Mouse (Mus musculus) liver, postnatal 0 days (tissue): ENCODE results near the gene Kdm1a. TPM values are rescaled to one million over a fixed set of nuclear protein-coding genes. Genes with fewer than 3 reads are reported as not detected.

Experiments used
- ATAC-seq: fragments of 200-750 bp; cut with Nextera tagmentation; 2 replicates; pipeline ENCODE4 v1.8.0; 2017; ENCODE audit warnings: mild to moderate bottlenecking, moderate library complexity
- DNase-seq: peaks from one replicate; pipeline ENCODE4 v3.0.0-alpha.2; 2016
- H3K27ac ChIP-seq: fragments of 300-500 bp; sonication (generic); 2 replicates; pipeline ENCODE4 v1.5.1; 2014; ENCODE audit warnings: antibody characterized with exemption, moderate library complexity, mild to moderate bottlenecking, low read depth
- H3K27me3 ChIP-seq: fragments of 300-500 bp; sonication (generic); 2 replicates; pipeline ENCODE4 v1.6.1; 2014; ENCODE audit warnings: low read length, control low read depth, mixed read lengths; ENCODE audit not compliant: insufficient read depth
- H3K36me3 ChIP-seq: fragments of 300-500 bp; sonication (generic); replicated peaks from 2 replicates; pipeline ENCODE4 v1.6.1; 2014; ENCODE audit warnings: mild to moderate bottlenecking, control low read depth, low read length, moderate library complexity, mixed read lengths; ENCODE audit not compliant: insufficient read depth
- H3K4me1 ChIP-seq: fragments of 300-500 bp; sonication (generic); 2 replicates; pipeline ENCODE4 v1.6.1; 2014; ENCODE audit warnings: antibody characterized with exemption, mild to moderate bottlenecking, control low read depth; ENCODE audit not compliant: insufficient read depth
- H3K4me2 ChIP-seq: fragments of 300-500 bp; sonication (generic); 2 replicates; pipeline ENCODE4 v1.6.1; 2014; ENCODE audit warnings: low read depth, mild to moderate bottlenecking, low read length, moderate library complexity, mixed read lengths
- H3K4me3 ChIP-seq: fragments of 300-500 bp; sonication (generic); 2 replicates; pipeline ENCODE4 v1.5.1; 2014; ENCODE audit warnings: low read depth, low read length
- H3K9ac ChIP-seq: fragments of 300-500 bp; sonication (generic); replicated peaks from 2 replicates; pipeline ENCODE4 v1.6.1; 2014; ENCODE audit warnings: mild to moderate bottlenecking, moderate library complexity
- H3K9me3 ChIP-seq: fragments of 300-500 bp; sonication (generic); 2 replicates; pipeline ENCODE4 v1.6.1; 2016; ENCODE audit warnings: mild to moderate bottlenecking, control low read depth, low read length, mixed read lengths
- CTCF ChIP-seq: sonication (generic); IDR thresholded peaks from 2 replicates; pipeline ENCODE4 v1.5.1; 2016; ENCODE audit warnings: antibody characterized with exemption, low read depth
- EP300 ChIP-seq: IDR thresholded peaks from 2 replicates; pipeline ENCODE4 v1.6.1; 2016; ENCODE audit warnings: antibody characterized with exemption, low read depth, mild to moderate bottlenecking
- WGBS: fragments of 180-500 bp; shearing (Covaris S2); extraction: QIAGEN DNeasy Blood & Tissue Kit; methylation state at CpG from one replicate; pipeline ENCODE4 v1.1.7; 2014; ENCODE audit not compliant: insufficient replicate concordance; 5-methylcytosine and 5-hydroxymethylcytosine counted together
- polyA plus RNA-seq: library from polyadenylated mRNA; unstranded; fragments of >200 nt; fragmentation: Nextera tagmentation; extraction: Ambion mirVana; gene quantifications from 2 replicates; pipeline ENCODE4 v1.2.1, GENCODE M21; 2015

Gene Kdm1a
- polyA plus RNA-seq, 1 experiment from 2014 or later: 6.8 TPM

DNA sequence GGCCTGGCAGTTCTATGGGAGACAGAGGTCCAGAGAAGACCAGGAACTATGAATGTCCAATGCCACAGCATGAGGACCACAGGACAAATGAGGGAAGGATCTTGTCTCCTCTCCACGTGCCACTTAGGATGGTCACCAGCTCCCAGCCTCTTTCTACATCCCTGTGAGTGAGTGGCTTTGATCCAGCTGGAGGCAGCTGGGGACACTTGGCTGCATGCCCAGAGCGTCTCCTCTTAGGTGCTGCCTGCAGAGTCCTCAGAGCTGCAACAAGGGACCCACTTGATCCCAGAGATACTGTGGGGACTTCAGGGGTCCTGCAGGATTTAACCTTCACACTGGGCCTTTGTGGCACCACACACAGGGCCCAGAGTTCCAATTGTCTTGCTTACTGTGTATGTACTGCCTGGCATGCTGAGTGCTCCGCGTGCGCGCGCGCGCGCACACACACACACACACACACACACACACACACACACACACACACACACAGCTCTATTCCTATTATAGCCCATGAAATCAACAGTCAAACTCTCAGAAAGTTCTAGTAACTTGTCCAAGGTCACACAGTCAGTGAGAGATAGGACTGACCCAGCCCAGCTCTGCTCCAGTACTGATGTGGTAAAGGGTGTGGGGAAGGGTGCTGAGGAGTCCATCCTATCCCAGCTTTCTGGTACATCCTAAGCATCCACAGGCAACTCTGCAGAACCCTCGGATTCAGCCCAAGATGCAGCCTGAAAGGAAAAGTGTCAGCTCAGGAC lies 28.9 kb upstream of the Kdm1a start:
- no peaks in the 10 kb centered on the region for H3K36me3 ChIP-seq
- ATAC-seq (no peak), DNase-seq (peak; percentile 55)
- H3K9ac ChIP-seq: no peak overlapping the region
- H3K9me3 ChIP-seq: no peaks in the 10 kb centered on the region
- peaks cover under 1% of the 10 kb centered on the region for H3K27me3 ChIP-seq
- no peaks in the 10 kb centered on the region for H3K4me1 ChIP-seq
- H3K4me2 ChIP-seq: no peak overlapping the region
- TF ChIP-seq EP300 (no peak), CTCF (no peak)
- no peak overlapping the region for H3K27ac ChIP-seq
- no peak overlapping the region for H3K4me3 ChIP-seq
- WGBS: 81% methylated on average over 11 of the region's 11 CpGs

DNA sequence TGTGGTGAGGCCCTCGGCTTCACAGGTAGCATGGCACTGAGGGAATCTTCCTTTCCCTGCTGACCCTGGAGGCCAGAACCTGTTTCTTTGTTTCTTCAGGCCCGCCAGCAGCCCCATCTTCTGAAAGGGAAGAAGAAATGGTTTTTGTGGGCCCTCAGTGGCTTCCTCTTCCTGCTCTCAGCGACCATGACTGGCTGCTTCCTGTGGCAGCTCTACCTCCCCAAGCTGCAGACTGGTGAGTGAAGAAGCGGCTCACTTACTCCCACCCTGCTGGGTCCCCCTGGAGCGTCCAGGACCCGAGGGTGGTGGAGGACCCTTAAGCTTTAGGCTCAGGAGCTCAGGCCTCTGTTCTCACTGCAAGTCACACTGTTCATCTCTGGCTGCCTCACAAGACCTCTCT lies 24.1 kb upstream of the Kdm1a start:
- no peak for ATAC-seq
- Histone ChIP-seq H3K4me3 (no peak overlapping the region), H3K9ac (no peak overlapping the region), H3K27ac (no peak overlapping the region), H3K4me2 (no peak overlapping the region), H3K9me3 (no peaks in the 10 kb centered on the region), H3K27me3 (no peaks in the 10 kb centered on the region), H3K36me3 (no peaks in the 10 kb centered on the region), H3K4me1 (no peaks in the 10 kb centered on the region)
- no peak for TF ChIP-seq CTCF
- WGBS: 38% methylated on average over 6 of the region's 6 CpGs
- DNase-seq: no peak

DNA sequence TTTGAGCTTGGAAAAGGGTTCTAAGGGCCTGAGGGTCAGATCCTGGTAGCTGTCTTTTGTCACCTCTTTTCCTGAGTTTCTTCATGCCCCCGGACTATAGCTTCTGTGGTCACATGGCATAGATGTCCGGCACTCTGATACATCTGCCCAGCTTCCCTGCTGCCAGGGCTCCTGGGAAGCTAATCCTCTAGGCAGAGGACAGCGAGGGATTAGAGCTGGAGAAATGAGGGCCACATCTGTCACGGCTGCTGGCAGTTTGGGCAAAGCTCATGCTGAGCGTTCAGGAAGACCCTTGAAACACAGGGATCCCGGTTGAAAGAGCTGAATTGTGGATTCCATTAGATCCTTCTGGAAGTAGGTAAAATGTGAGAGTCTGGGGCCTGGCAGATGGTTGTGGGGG lies 19.9 kb upstream of the Kdm1a start, which contains the start of gene Lactbl1:
TSS of gene Lactbl1 (plus strand) at position 234 of the 400 bp plus-strand sequence.
- WGBS: 60% methylated on average over 6 of the region's 6 CpGs
- DNase-seq (no peak), ATAC-seq (no peak)
- H3K4me2 ChIP-seq: no peak within 1 kb of the TSS
- H3K9ac ChIP-seq: no peak within 1 kb of the TSS
- H3K36me3 ChIP-seq: no peaks in the 10 kb centered on the region
- TF ChIP-seq EP300 (no peak), CTCF (no peak)
- H3K27me3 ChIP-seq: no peaks in the 10 kb centered on the region
- no peak within 1 kb of the TSS for H3K27ac ChIP-seq
- H3K4me1 ChIP-seq: no peaks in the 10 kb centered on the region
- H3K4me3 ChIP-seq: no peak within 1 kb of the TSS
- no peaks in the 10 kb centered on the region for H3K9me3 ChIP-seq

DNA sequence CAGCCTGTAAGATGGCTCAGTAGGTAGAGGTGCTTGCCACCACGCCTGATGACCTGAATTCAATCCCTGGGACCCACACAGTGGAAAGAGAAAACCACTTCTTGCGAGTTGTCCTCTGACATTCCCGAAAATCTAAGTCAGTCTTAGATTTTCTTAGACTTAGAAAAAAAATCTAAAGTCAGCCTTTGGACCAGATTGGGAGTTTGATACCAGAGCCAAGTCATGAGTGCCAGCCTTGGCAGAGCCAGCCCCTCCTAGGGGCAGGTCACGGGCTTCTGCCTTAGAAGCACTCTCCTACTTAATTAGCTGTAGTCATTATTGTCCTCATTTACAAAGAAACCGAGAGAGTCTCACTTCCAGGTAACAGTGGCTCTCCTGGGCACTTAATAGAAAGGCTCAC lies 19.4 kb upstream of the Kdm1a start:
- Histone ChIP-seq H3K9me3 (no peaks in the 10 kb centered on the region), H3K4me2 (no peak overlapping the region), H3K4me3 (no peak overlapping the region), H3K9ac (no peak overlapping the region), H3K27me3 (no peaks in the 10 kb centered on the region), H3K36me3 (no peaks in the 10 kb centered on the region), H3K27ac (no peak overlapping the region), H3K4me1 (no peaks in the 10 kb centered on the region)
- 56% methylated on average over 5 of the region's 5 CpGs for WGBS
- DNase-seq: no peak
- TF ChIP-seq CTCF (no peak), EP300 (no peak)
- ATAC-seq: no peak

DNA sequence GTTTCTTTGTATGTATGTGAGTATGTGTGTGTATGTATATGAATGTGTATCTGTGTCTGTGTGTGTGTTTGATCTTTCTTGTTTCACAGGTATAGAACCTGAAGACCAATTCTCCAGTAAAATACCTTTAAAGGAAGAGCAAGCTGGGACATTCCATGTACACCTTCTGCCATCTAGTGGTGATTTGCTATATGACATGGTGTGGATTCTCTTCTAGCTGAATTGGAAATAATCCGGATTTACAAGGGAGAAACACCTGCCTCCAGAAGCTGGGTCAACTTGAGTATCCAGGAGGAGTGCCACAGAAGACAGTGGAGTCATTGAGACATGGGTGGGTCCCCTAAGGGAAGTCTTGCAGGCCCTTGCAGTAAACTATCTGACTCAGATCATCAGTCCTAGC lies 18.8 kb upstream of the Kdm1a start:
- Histone ChIP-seq H3K4me1 (no peaks in the 10 kb centered on the region), H3K9ac (no peak overlapping the region), H3K4me3 (no peak overlapping the region), H3K4me2 (no peak overlapping the region), H3K27ac (no peak overlapping the region), H3K27me3 (no peaks in the 10 kb centered on the region), H3K36me3 (no peaks in the 10 kb centered on the region), H3K9me3 (no peaks in the 10 kb centered on the region)
- ATAC-seq (no peak), DNase-seq (no peak)
- WGBS: 0% methylated on average over 1 of the region's 1 CpGs
- TF ChIP-seq CTCF (peak; percentile 91), EP300 (no peak)

DNA sequence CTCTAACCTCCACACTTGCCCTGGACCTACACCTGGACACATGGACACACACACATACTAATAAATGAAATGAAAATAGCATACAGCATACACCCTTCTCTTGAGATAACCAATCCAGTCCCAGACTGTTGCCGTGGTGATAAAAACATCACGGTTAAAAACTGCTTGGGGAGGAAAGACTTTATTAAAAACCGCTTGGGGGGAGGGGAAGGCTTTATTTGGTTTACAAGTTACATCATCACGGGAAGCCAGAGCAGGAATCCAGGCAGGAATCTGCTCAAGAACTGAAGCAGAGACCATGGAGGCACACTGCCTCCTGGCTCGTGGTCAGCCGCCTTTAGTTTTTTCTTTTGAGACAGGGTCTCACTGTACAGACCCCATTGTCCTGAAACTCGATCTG lies 11.1 kb upstream of the Kdm1a start:
- H3K27me3 ChIP-seq: no peaks in the 10 kb centered on the region

More for the DNA sequence above, 11.1 kb upstream of the Kdm1a start:
- Histone ChIP-seq H3K4me3 (no peak overlapping the region), H3K4me2 (no peak overlapping the region), H3K9ac (no peak overlapping the region), H3K4me1 (no peaks in the 10 kb centered on the region), H3K27ac (no peak overlapping the region), H3K9me3 (no peaks in the 10 kb centered on the region), H3K36me3 (no peaks in the 10 kb centered on the region)
- no peak for TF ChIP-seq EP300
- TF ChIP-seq CTCF: no peak
- no peak for ATAC-seq
- WGBS: 68% methylated on average over 7 of the region's 7 CpGs
- no peak for DNase-seq
